Mouse (Mus musculus): ENCODE measurements around the gene Gm11596.
"Not testable (repeated sequence)": the region's sequence is repeated elsewhere in the genome, so short reads cannot be mapped to it uniquely, and the experiment has no call there.

The Gm11596 gene

DNA sequence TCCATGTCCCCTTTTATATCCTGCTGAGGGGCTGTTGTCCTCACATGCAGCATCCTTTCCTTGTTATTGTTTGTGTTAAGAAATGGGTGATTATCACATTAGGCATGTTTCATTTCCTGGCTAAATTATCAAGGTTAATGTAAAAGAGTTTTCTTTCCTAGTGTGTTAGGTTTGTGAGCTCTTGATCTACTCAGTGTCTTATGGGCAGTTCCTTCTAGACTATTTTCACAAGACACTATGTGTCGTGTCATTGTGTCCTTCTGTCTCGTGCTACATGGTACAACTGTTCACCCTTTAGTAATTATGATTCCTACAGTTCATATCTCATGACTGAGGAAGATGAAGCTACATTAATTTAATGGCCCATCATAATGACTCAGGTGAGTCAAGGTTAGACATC, at the start of gene Gm11596:
TSS of gene Gm11596 (minus strand) at position 101 of the 400 bp plus-strand sequence.
- no peak for DNase-seq (ENCODE audit: low read depth)

DNA sequence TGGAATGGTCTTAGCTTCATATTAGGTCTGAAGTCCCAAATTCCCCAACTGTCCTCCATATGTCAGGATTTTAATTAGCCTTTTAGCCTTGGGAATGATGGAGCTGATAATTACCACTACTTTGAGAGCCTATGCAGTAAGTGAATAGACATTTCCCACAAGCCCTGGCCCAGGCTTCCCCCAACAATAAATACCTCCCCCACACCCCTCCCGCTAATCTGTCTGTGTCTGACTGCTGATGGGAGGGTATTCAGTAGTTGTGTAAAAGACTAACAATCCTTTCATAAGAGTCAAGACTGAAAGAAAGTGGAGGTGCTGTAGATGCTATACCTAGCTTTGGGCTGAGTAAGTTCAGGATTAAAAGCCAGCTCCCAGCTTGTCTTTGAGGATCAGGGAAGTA, 48.9 kb upstream of the Gm11596 start:
- no peak for DNase-seq (ENCODE audit: low read depth)

DNA sequence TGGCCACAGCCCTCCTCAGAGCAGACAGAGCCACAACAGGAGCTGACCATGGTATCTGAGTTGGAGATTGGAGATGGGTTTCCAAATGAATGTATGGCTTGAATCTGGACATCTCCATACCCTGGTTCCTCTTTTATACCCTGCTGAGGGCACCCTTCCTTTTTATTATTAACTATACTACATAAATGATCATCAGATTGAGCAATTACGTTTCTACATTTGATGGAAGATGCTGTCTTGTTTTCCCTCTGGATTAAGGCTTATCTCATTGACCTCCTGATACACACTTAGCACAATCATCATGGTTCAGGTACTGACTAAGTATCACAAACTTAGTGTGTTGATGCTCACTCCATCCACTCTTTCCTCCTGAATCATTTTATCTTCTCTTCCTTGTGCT, 44.7 kb upstream of the Gm11596 start, which contains the start of gene 2300003K06Rik:
TSS of gene 2300003K06Rik (minus strand) at position 101 of the 400 bp plus-strand sequence.
- DNase-seq (ENCODE audit: low read depth): no peak

- not testable (repeated sequence) for DNase-seq (ENCODE audit: low read depth)
Measured at GRCm38 (mm10) chr11:99815566-99815965, 22.3 kb upstream of the Gm11596 start, which contains the start of gene Gm11564. Gm11564 (minus strand) TSS chr11:99815666.

- DNase-seq (ENCODE audit: low read depth): not testable (repeated sequence)
Measured at GRCm38 (mm10) chr11:99809792-99810191, 16.5 kb upstream of the Gm11596 start, which contains the start of gene Krtap4-13. Krtap4-13 (minus strand) TSS chr11:99809892.

DNA sequence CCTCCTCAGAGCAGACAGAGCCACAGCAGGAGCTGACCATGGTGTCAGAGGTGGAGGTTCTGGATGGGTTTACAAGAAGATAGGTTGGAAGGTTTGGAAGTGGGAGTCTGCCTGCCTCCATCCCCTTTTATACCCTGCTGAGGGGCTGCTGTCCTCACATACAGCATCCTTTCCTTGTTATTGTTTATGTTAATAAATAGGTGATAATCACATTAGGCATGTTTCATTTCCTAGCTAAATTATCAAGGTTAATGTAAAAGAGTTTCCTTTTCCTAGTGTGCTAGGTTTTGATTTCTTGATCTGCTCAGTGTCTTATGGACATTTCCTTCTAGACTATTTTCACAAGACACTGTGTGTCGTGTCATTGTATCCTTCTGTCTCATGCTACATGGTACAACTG, 11.1 kb upstream of the Gm11596 start, which contains the start of gene Gm11554:
TSS of gene Gm11554 (minus strand) at position 101 of the 400 bp plus-strand sequence.
- DNase-seq (ENCODE audit: low read depth): not testable (repeated sequence)

DNA sequence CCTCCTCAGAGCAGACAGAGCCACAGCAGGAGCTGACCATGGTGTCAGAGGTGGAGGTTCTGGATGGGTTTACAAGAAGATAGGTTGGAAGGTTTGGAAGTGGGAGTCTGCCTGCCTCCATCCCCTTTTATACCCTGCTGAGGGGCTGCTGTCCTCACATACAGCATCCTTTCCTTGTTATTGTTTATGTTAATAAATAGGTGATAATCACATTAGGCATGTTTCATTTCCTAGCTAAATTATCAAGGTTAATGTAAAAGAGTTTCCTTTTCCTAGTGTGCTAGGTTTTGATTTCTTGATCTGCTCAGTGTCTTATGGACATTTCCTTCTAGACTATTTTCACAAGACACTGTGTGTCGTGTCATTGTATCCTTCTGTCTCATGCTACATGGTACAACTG, 5.6 kb upstream of the Gm11596 start, which contains the start of gene Gm11569:
TSS of gene Gm11569 (minus strand) at position 101 of the 400 bp plus-strand sequence.
- DNase-seq (ENCODE audit: low read depth): not testable (repeated sequence)

DNA sequence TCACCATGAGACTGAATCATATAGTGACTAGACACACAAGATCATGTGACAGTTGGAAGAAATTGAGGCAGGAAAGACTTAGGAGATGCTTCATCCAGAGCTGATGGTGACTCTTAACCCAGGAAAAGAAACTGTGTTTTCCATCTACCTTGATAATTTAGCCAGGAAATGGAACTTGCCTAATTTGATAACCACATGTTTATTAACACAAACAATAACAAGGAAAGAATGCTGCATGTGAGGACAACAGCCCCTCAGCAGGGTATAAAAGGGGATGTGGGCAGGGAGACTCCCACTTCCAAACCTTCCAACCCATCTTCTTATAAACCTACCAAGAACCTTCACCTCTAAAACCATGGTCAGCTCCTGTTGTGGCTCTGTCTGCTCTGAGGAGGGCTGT, 8.4 kb downstream of the Gm11596 start, which contains the start of gene Krtap4-9:
TSS of gene Krtap4-9 (plus strand) at position 301 of the 400 bp plus-strand sequence.
- not testable (repeated sequence) for DNase-seq (ENCODE audit: low read depth)

- DNase-seq (ENCODE audit: low read depth): no peak
Measured at GRCm38 (mm10) chr11:99780604-99781003, 12.7 kb downstream of the Gm11596 start, which contains the start of gene Krtap4-8. Krtap4-8 (minus strand) TSS chr11:99780704.

DNA sequence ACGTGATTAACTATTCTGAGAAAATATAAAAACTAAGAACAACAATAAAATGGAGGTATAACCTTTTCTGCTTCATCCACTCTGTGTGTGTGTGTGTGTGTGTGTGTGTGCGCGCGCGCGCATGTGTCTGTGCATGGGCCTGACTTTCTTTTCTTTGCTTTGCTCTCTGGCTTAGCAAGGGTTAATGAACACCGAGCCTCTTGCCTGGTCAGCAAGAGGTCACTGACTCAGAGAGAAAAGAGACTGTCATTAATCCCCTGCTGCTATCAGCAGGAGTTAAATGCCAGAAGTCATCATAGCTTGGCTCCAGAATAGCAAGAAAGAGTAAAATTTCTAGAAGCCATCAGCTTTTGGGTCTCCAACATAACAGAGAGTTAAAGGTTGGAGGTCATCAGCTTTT, 14.9 kb downstream of the Gm11596 start:
- no peak for DNase-seq (ENCODE audit: low read depth)

- DNase-seq (ENCODE audit: low read depth): not testable (repeated sequence)
Measured at GRCm38 (mm10) chr11:99772813-99773212, 20.5 kb downstream of the Gm11596 start, which contains the start of gene Gm11595. Gm11595 (minus strand) TSS chr11:99772913.

DNA sequence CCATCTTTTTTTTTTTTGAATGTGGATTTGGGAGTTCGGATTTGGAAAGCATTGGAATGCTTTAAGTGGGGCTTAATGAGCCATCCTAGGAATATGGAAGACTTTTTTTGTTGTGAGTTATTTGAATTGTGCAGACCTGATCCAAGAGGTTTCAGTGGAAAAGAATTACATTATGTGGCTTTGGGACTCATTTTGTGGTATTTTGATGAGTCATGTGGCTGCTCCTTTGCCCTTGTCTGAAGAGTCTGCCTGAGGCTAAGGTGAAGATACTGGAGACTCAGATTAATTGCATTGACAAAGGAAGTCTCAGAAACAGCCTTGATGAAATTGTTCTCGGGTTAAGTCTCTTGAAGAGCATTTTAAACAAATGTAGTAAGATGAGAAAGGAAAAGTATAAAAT, 24.9 kb downstream of the Gm11596 start:
- no peak for DNase-seq (ENCODE audit: low read depth)

- DNase-seq (ENCODE audit: low read depth): no peak
Measured at GRCm38 (mm10) chr11:99758877-99759276, 34.4 kb downstream of the Gm11596 start.

DNA sequence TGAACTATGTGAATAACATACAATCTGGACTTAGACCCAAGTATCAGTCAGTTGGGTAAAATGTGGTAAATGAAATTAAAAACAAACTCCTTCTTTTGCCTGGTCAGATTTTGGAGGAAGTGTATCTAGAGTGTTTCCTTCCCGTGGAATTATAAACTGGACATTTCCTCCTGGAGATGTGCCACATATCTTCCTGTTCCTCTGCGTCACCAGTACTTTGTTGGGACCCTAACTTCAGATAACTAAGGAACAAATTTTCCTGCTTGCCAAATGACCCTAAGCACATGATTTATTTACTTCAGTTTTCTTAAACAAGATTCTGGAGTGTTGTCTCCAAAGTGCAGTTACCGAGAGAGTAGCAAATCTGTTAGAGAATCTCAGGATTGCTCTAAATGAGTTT, 49.3 kb downstream of the Gm11596 start:
- DNase-seq (ENCODE audit: low read depth): no peak

Data from c-Kit-positive CD71-positive TER-119-negative erythroid progenitor cells, embryonic 14.5 days (primary cell).